Mouse (Mus musculus): Measurements from ENCODE around the gene Gm21775.
"Not testable (repeated sequence)": the region's sequence is repeated elsewhere in the genome, so short reads cannot be mapped to it uniquely, and the experiment has no call there.

Gene Gm21775

DNA sequence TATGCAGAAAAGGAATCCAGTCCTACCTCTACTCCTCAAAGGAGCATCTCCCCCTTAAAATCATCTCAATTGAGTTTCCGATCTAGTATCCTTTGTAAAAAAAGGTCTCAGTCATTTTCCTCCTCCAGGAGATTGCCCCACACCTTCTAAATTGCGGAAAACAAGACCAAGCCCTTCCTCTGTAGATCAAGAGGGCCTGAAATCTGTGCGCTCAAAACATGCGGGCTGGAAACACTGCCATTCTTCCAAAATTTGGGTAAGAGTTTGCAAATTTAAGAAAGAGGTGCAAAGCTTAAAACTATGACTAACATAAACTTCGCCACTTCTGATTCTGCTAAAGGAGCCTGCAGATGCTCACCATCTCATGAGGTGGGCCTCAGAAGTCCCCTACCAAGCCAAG lies at the start of gene Gm21775:
Gene Gm21775 (plus strand): TSS at position 301 of the 400 bp plus-strand sequence.
- not testable (repeated sequence) for DNase-seq

DNA sequence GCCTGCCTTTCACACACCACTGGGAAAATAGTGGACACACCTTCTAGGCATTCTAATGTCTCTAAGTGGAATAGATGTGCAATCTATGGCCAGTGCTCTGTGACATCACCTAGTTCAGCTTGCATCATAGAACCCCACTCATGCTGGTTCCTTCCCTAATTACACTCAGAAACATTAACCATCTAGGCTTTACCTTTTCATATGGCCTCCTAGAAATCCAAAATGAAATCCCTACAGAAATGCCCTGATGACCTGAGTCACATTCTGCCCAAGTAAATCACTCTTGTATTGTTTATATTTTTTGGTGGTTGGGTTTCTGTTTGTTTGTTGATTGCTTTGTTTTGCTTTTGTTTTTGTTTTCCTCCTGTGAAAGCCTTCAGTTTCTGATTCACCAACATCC lies 17.3 kb upstream of the Gm21775 start, which contains the start of gene Gm20737:
Gene Gm20737 (minus strand): TSS at position 101 of the 400 bp plus-strand sequence.
- DNase-seq = not testable (repeated sequence)
